Mouse (Mus musculus): Measurements from ENCODE around the gene 6820408C15Rik.

GRCm38 (mm10) chr2:152397004-152397589 is 18.3 kb upstream of the 6820408C15Rik start:
- TF ChIP-seq MAX (IDR thresholded peaks at IDR 0.05; ENCODE audit: low read depth): no peak
- TF ChIP-seq POLR2A (IDR thresholded peaks at IDR 0.05; ENCODE audit: insufficient read length, low read depth): peak; percentile 36
- TF ChIP-seq TCF12 (IDR thresholded peaks at IDR 0.05; ENCODE audit: insufficient read depth, poor library complexity, severe bottlenecking): no peak
- TF ChIP-seq POLR2AphosphoS2 (IDR thresholded peaks at IDR 0.05; ENCODE audit: insufficient read length, low read depth): no peak
- TF ChIP-seq MYOD1 (IDR thresholded peaks at IDR 0.05; ENCODE audit: control insufficient read depth in 1 of 3, insufficient read length in 2 of 3, low read depth in 2 of 3): peak in 1 of 3 experiments; percentile 71
- TF ChIP-seq USF1 (IDR thresholded peaks at IDR 0.05; ENCODE audit: low read depth): no peak
- no peak for TF ChIP-seq TCF3 (IDR thresholded peaks at IDR 0.05; ENCODE audit: insufficient read length, low read depth)
- TF ChIP-seq MYOG (IDR thresholded peaks at IDR 0.05; ENCODE audit: control insufficient read depth in 1 of 3, insufficient read depth in 1 of 3, insufficient read length in 2 of 3, low read depth in 2 of 3): peak in 2 of 3 experiments; percentile 5 to 61
- TF ChIP-seq E2F4 (IDR thresholded peaks at IDR 0.05; ENCODE audit: insufficient read depth): peak; percentile 8
- no peak for TF ChIP-seq CEBPB (IDR thresholded peaks at IDR 0.05; ENCODE audit: insufficient read depth, poor library complexity, severe bottlenecking)
- TF ChIP-seq SRF (IDR thresholded peaks at IDR 0.05; ENCODE audit: control insufficient read depth, insufficient read length, low read depth): no peak
- no peak for TF ChIP-seq REST (IDR thresholded peaks at IDR 0.05; ENCODE audit: insufficient read depth, insufficient read length)

All from myocyte (in vitro differentiated cells).